Mouse (Mus musculus) forebrain, postnatal 0 days (tissue): ENCODE measurements around the gene Sytl2. TPM values are rescaled to one million over a fixed set of nuclear protein-coding genes. Genes with fewer than 3 reads are reported as not detected.

Experiments used
- ATAC-seq: fragments of 200-750 bp; cut with Nextera tagmentation; 2 replicates; pipeline ENCODE4 v1.8.0; 2017; ENCODE audit warnings: mild to moderate bottlenecking, moderate library complexity
- DNase-seq: peaks from one replicate; pipeline ENCODE4 v3.0.0-alpha.2; 2015
- H3K27ac ChIP-seq: fragments of 300-500 bp; sonication (generic); 2 replicates; pipeline ENCODE4 v1.5.1; 2014; ENCODE audit warnings: low read depth, mild to moderate bottlenecking, antibody characterized with exemption, low read length, moderate library complexity, mixed read lengths
- H3K27me3 ChIP-seq: fragments of 300-500 bp; sonication (generic); 2 replicates; pipeline ENCODE4 v1.6.1; 2014; ENCODE audit warnings: mild to moderate bottlenecking, low read length, mixed read lengths; ENCODE audit not compliant: insufficient read depth
- H3K36me3 ChIP-seq: fragments of 300-500 bp; sonication (generic); 2 replicates; pipeline ENCODE4 v1.6.1; 2014; ENCODE audit warnings: mild to moderate bottlenecking, moderate library complexity; ENCODE audit not compliant: insufficient read depth
- H3K4me1 ChIP-seq: fragments of 300-500 bp; sonication (generic); 2 replicates; pipeline ENCODE4 v1.6.1; 2014; ENCODE audit warnings: antibody characterized with exemption; ENCODE audit not compliant: insufficient read depth
- H3K4me2 ChIP-seq: fragments of 300-500 bp; sonication (generic); 2 replicates; pipeline ENCODE4 v1.6.1; 2014; ENCODE audit warnings: low read depth, mild to moderate bottlenecking, moderate library complexity
- H3K4me3 ChIP-seq: fragments of 300-500 bp; sonication (generic); 2 replicates; pipeline ENCODE4 v1.5.1; 2014; ENCODE audit warnings: low read depth, low read length, mixed read lengths
- H3K9ac ChIP-seq: fragments of 300-500 bp; sonication (generic); 2 replicates; pipeline ENCODE4 v1.6.1; 2014; ENCODE audit warnings: mild to moderate bottlenecking
- H3K9me3 ChIP-seq: fragments of 300-500 bp; sonication (generic); 2 replicates; pipeline ENCODE4 v1.6.1; 2016; ENCODE audit warnings: low read length
- CTCF ChIP-seq: sonication (generic); IDR thresholded peaks from 2 replicates; pipeline ENCODE4 v1.5.1; 2016; ENCODE audit warnings: antibody characterized with exemption, control low read depth, low read depth
- WGBS: fragments of 180-500 bp; shearing (Covaris S2); extraction: QIAGEN DNeasy Blood & Tissue Kit; methylation state at CpG from one replicate; pipeline ENCODE4 v1.1.7; 2014; 5-methylcytosine and 5-hydroxymethylcytosine counted together
- polyA plus RNA-seq: library from polyadenylated mRNA; unstranded; fragments of >200 nt; fragmentation: Nextera tagmentation; extraction: Ambion mirVana; gene quantifications from 2 replicates; pipeline ENCODE4 v1.2.1, GENCODE M21; 2015
- total RNA-seq: library from RNA; depleted of rRNA; stranded (reverse); fragments of >200 nt; gene quantifications from 2 replicates; pipeline ENCODE4 v1.2.3, GENCODE M21; 2014

The Sytl2 gene
- total and polyA plus RNA-seq, 2 experiments from 2014 or later = 5.2 to 6.5 TPM

- ATAC-seq (no peak), DNase-seq (no peak)
- Histone ChIP-seq H3K4me3 (no peak overlapping the region), H3K9ac (no peak overlapping the region), H3K4me1 (0 out of 2 replicates have a peak, but pooled peaks cover 3% of the 10 kb centered on the region), H3K27me3 (no peaks in the 10 kb centered on the region), H3K27ac (no peak overlapping the region), H3K36me3 (no peaks in the 10 kb centered on the region), H3K9me3 (no peaks in the 10 kb centered on the region), H3K4me2 (no peak overlapping the region)
- WGBS = 85% methylated on average over 3 of the region's 3 CpGs
- TF ChIP-seq CTCF = no peak
Observed at GRCm38 (mm10) chr7:90270141-90270540, 31.9 kb upstream of the Sytl2 start.

GRCm38 (mm10) chr7:90274561-90275100, 27.4 kb upstream of the Sytl2 start:
- no peak overlapping the region for H3K9ac ChIP-seq
- no peak for TF ChIP-seq CTCF
- no peak overlapping the region for H3K27ac ChIP-seq
- ATAC-seq = no peak
- H3K4me2 ChIP-seq = no peak overlapping the region
- H3K9me3 ChIP-seq = no peaks in the 10 kb centered on the region
- 42% methylated on average over 11 of the region's 11 CpGs for WGBS
- no peak for DNase-seq
- no peaks in the 10 kb centered on the region for H3K4me1 ChIP-seq
- H3K4me3 ChIP-seq = no peak overlapping the region
- H3K27me3 ChIP-seq = no peaks in the 10 kb centered on the region
- H3K36me3 ChIP-seq = no peaks in the 10 kb centered on the region

- Histone ChIP-seq H3K9me3 (no peaks in the 10 kb centered on the region), H3K27me3 (no peaks in the 10 kb centered on the region), H3K4me1 (no peaks in the 10 kb centered on the region), H3K27ac (no peak overlapping the region), H3K4me2 (no peak overlapping the region), H3K36me3 (no peaks in the 10 kb centered on the region), H3K9ac (no peak overlapping the region), H3K4me3 (no peak overlapping the region)
- no peak for TF ChIP-seq CTCF
- ATAC-seq (no peak), DNase-seq (no peak)
- WGBS = 84% methylated on average over 3 of the region's 3 CpGs
Observed at GRCm38 (mm10) chr7:90277246-90277645, 24.8 kb upstream of the Sytl2 start.

- H3K9ac ChIP-seq = no peak overlapping the region
- H3K4me3 ChIP-seq = no peak overlapping the region
- DNase-seq (no peak), ATAC-seq (no peak)
- no peak overlapping the region for H3K4me2 ChIP-seq
- no peaks in the 10 kb centered on the region for H3K9me3 ChIP-seq
- 83% methylated on average over 4 of the region's 4 CpGs for WGBS
- H3K27me3 ChIP-seq = no peaks in the 10 kb centered on the region
- H3K27ac ChIP-seq = no peak overlapping the region
- TF ChIP-seq CTCF = no peak
- H3K36me3 ChIP-seq = no peaks in the 10 kb centered on the region
- no peaks in the 10 kb centered on the region for H3K4me1 ChIP-seq
Observed at GRCm38 (mm10) chr7:90277769-90278168, 24.3 kb upstream of the Sytl2 start.

DNA sequence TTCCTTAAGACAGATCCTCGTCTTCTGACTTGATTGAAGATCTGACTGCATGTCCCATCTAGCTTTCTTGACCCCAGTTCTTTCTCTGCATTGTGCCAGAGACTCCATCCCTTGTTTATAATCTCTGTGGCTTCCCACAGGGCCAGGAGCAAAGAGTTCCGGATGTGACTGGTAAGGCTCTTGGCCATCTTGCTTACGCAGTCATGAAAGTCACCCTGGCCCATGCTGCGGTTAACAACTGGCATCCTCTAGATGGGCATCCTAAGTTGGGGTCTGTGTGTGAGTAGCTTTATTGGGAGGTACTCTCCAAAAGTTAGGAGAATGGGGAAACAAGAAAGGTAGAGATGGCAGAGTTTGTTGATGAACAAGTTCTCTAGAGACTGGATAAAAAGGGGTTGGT, 22.9 kb upstream of the Sytl2 start:
- ATAC-seq (no peak), DNase-seq (no peak)
- H3K9me3 ChIP-seq = no peaks in the 10 kb centered on the region
- no peak overlapping the region for H3K4me2 ChIP-seq
- H3K9ac ChIP-seq = no peak overlapping the region
- 87% methylated on average over 4 of the region's 4 CpGs for WGBS
- H3K4me1 ChIP-seq = no peaks in the 10 kb centered on the region
- TF ChIP-seq CTCF = no peak
- H3K27me3 ChIP-seq = no peaks in the 10 kb centered on the region
- H3K4me3 ChIP-seq = no peak overlapping the region
- no peaks in the 10 kb centered on the region for H3K36me3 ChIP-seq
- H3K27ac ChIP-seq = no peak overlapping the region

DNA sequence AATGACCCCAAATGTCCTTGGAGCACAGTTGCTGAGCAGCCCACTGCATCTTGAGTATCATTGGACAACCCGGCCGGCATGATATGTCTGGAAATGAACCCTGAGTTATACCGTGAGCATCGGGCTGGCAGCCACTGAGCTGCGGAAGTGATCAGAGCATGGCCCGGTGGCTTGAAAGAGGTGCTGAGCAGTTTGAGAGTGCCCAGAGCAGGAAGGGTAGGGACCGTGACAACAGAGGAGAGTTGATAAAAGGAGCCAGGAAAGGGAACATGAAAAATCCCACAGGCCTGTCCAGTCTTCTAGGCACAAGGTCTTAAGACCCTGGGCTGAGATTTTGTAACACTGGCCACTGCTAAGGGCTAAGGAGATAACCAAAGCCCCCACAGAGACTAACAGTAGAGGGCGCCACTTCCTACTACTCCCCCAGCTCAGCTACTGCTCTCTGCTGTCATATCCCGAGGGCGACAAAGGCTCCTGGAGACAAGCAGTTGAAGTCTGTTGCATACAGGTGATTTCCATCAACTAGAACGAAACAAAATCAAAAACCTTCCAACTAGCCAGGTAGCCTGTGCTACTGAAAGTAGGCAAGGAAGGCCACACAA, 21.7 kb upstream of the Sytl2 start:
- peak; percentile 36 for TF ChIP-seq CTCF
- no peak overlapping the region for H3K4me3 ChIP-seq
- H3K9me3 ChIP-seq = no peaks in the 10 kb centered on the region
- no peak for DNase-seq
- no peaks in the 10 kb centered on the region for H3K4me1 ChIP-seq
- H3K4me2 ChIP-seq = no peak overlapping the region
- ATAC-seq = no peak
- H3K36me3 ChIP-seq = no peaks in the 10 kb centered on the region
- no peak overlapping the region for H3K9ac ChIP-seq
- no peak overlapping the region for H3K27ac ChIP-seq
- WGBS = 70% methylated on average over 11 of the region's 11 CpGs
- no peaks in the 10 kb centered on the region for H3K27me3 ChIP-seq

DNA sequence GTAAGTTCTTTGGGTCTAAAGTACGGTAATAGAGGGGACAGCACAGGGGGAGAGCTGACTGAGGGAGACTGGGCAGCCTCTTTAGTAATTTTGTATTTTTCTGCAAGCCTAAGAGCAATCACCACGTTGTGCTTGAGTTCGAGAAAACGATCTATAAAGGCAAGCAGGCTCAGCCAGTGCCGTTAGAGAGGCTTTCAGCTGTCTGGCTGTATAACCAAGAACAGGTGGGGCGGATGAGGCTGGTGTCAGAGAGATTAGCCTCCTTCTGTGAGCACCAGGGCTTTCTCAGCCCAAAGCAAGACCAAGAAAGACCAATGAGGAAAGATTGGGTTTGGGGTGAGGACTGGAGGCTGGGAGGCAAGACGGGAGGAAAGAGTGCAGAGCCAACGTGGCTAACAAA, 21.2 kb upstream of the Sytl2 start:
- H3K4me1 ChIP-seq = no peaks in the 10 kb centered on the region
- H3K4me3 ChIP-seq = no peak overlapping the region
- no peak for DNase-seq
- ATAC-seq = no peak
- H3K9me3 ChIP-seq = no peaks in the 10 kb centered on the region
- WGBS = 59% methylated on average over 8 of the region's 8 CpGs
- no peak overlapping the region for H3K9ac ChIP-seq
- no peaks in the 10 kb centered on the region for H3K27me3 ChIP-seq
- no peaks in the 10 kb centered on the region for H3K36me3 ChIP-seq
- no peak overlapping the region for H3K27ac ChIP-seq
- TF ChIP-seq CTCF = no peak
- no peak overlapping the region for H3K4me2 ChIP-seq
